24 mouse cellular contexts compared by ENCODE assay signal in genomic region chr17:63997643-63998042, GRCm38 (mm10).
"Had no signal": no experiment of that assay in that cellular context is flagged by ENCODE, and none has a peak within 500 bp of the region (broad histone marks: within the 10 kb centered on the region; RNA-seq: fewer than 3 reads in every experiment).

No protein-coding gene starts in this region.

- H3K4me1 ChIP-seq: heart, embryonic 10.5 days; hindbrain, embryonic 10.5 days; hindbrain, embryonic 12.5 days; intestine, embryonic 15.5 days; limb, embryonic 10.5 days; limb, embryonic 12.5 days had no signal

- ATAC-seq: forebrain, embryonic 16.5 days; hindbrain, embryonic 16.5 days; inflammation-experienced regulatory T-cells, adult 6 months; intestine, embryonic 15.5 days; intestine, postnatal 0 days had no signal

- H3K9me3 ChIP-seq: heart, embryonic 10.5 days; heart, embryonic 12.5 days; hindbrain, embryonic 10.5 days; hindbrain, embryonic 12.5 days; intestine, embryonic 15.5 days; limb, embryonic 10.5 days; limb, embryonic 12.5 days had no signal

- H3K4me3 ChIP-seq: gastrocnemius, adult 2 months; heart, embryonic 10.5 days; heart, embryonic 12.5 days; hindbrain, embryonic 10.5 days; hindbrain, embryonic 12.5 days; intestine, embryonic 15.5 days; layer of hippocampus, adult 2 months; left cerebral cortex, adult 2 months; limb, embryonic 10.5 days; limb, embryonic 12.5 days had no signal

- H3K36me3 ChIP-seq: heart, embryonic 10.5 days; hindbrain, embryonic 10.5 days; hindbrain, embryonic 12.5 days; intestine, embryonic 15.5 days; limb, embryonic 10.5 days; limb, embryonic 12.5 days had no signal

- DNase-seq: gastrocnemius, adult 2 months; gastrocnemius, postnatal 10 days; gastrocnemius, postnatal 25 days; heart, adult 18-20 months; heart, postnatal 10 days; kidney, adult 18-20 months; kidney, adult 8-10 months; kidney, postnatal 10 days; kidney, postnatal 25 days; kidney, postnatal 4 days had no signal

- H3K27ac ChIP-seq: gastrocnemius, adult 2 months; heart, embryonic 10.5 days; hindbrain, embryonic 10.5 days; hindbrain, embryonic 12.5 days; hindbrain, embryonic 14.5 days; intestine, embryonic 15.5 days; layer of hippocampus, adult 2 months; left cerebral cortex, adult 2 months; limb, embryonic 10.5 days; limb, embryonic 12.5 days had no signal

- H3K27me3 ChIP-seq: heart, embryonic 12.5 days; hindbrain, embryonic 12.5 days; intestine, embryonic 15.5 days; limb, embryonic 12.5 days had no signal

- H3K9ac ChIP-seq: heart, embryonic 12.5 days; hindbrain, embryonic 12.5 days; hindbrain, embryonic 14.5 days; intestine, embryonic 15.5 days; limb, embryonic 12.5 days had no signal

- H3K4me2 ChIP-seq: heart, embryonic 12.5 days; hindbrain, embryonic 12.5 days; hindbrain, embryonic 14.5 days; intestine, embryonic 15.5 days; limb, embryonic 12.5 days had no signal
